15 mouse cellular contexts compared by ENCODE assay signal in genomic region chr4:8928551-8929305, GRCm38 (mm10).
A peak's percentile ranks its signal among the peaks of the same experiment; 100 is the strongest.
DNase-seq lines count a peak whose midpoint lies in the region; ATAC-seq and TF ChIP-seq lines count a peak whose summit lies in the region.
"Had no signal": no experiment of that assay in that cellular context is flagged by ENCODE, and none has a peak within 500 bp of the region (broad histone marks: within the 10 kb centered on the region; RNA-seq: fewer than 3 reads in every experiment).

No protein-coding gene starts in this region.

- H3K36me3 ChIP-seq in hindbrain, embryonic 15.5 days, result no peaks in the 10 kb centered on the region
- H3K36me3 ChIP-seq in hindbrain, embryonic 11.5 days (ENCODE audit: control insufficient read depth, insufficient read depth, low read length), result no peaks in the 10 kb centered on the region
- peaks cover 0 to 14% of the 10 kb centered on the region in 2 experiments for H3K36me3 ChIP-seq in CH12.LX (replicated peaks in 1 of 2; ENCODE audit: control insufficient read depth in 1 of 2, insufficient read depth in 1 of 2, low read length in 1 of 2)
- H3K36me3 ChIP-seq in hindbrain, embryonic 16.5 days (ENCODE audit: control insufficient read depth, insufficient read depth, low read length), result no peaks in the 10 kb centered on the region
- no peaks in the 10 kb centered on the region for H3K36me3 ChIP-seq in liver, postnatal 0 days (replicated peaks; ENCODE audit: insufficient read depth, low read length)
- H3K36me3 ChIP-seq: limb, embryonic 15.5 days; midbrain, embryonic 12.5 days; neural tube, embryonic 15.5 days had no signal

- H3K4me3 ChIP-seq in hindbrain, embryonic 15.5 days, result no peak overlapping the region
- no peak overlapping the region for H3K4me3 ChIP-seq in hindbrain, embryonic 11.5 days (ENCODE audit: low read depth, low read length)
- H3K4me3 ChIP-seq in CH12.LX (replicated peaks in 1 of 3; ENCODE audit: low read depth in 2 of 3, low read length in 2 of 3, poor library complexity in 1 of 3), result no peak overlapping the region
- H3K4me3 ChIP-seq in hindbrain, embryonic 16.5 days (ENCODE audit: low read length), result no peak overlapping the region
- H3K4me3 ChIP-seq in liver, postnatal 0 days (ENCODE audit: low read depth, low read length), result peak overlapping the region; percentile 24; the same call in 1 of the 2 replicates
- H3K4me3 ChIP-seq: left cerebral cortex, adult 2 months; limb, embryonic 15.5 days; midbrain, embryonic 12.5 days; neural tube, embryonic 15.5 days had no signal

- H3K9me3 ChIP-seq in hindbrain, embryonic 15.5 days, result no peaks in the 10 kb centered on the region
- no peaks in the 10 kb centered on the region for H3K9me3 ChIP-seq in hindbrain, embryonic 11.5 days (ENCODE audit: control insufficient read depth, low read length)
- H3K9me3 ChIP-seq in CH12.LX (replicated peaks; ENCODE audit: low read length), result peaks cover 4% of the 10 kb centered on the region
- no peaks in the 10 kb centered on the region; the same call in 1 of the 2 replicates for H3K9me3 ChIP-seq in hindbrain, embryonic 16.5 days (ENCODE audit: control insufficient read depth, low read length)
- H3K9me3 ChIP-seq in liver, postnatal 0 days (ENCODE audit: low read length), result no peaks in the 10 kb centered on the region
- H3K9me3 ChIP-seq: limb, embryonic 15.5 days; midbrain, embryonic 12.5 days; neural tube, embryonic 15.5 days had no signal

- no peaks in the 10 kb centered on the region for H3K27me3 ChIP-seq in hindbrain, embryonic 15.5 days
- H3K27me3 ChIP-seq in hindbrain, embryonic 11.5 days (ENCODE audit: control insufficient read depth, insufficient read depth, low read length), result no peaks in the 10 kb centered on the region
- H3K27me3 ChIP-seq in CH12.LX (replicated peaks), result no peaks in the 10 kb centered on the region
- no peaks in the 10 kb centered on the region for H3K27me3 ChIP-seq in hindbrain, embryonic 16.5 days (replicated peaks; ENCODE audit: control insufficient read depth, insufficient read depth, low read length)
- no peaks in the 10 kb centered on the region for H3K27me3 ChIP-seq in liver, postnatal 0 days (ENCODE audit: insufficient read depth, low read length)
- H3K27me3 ChIP-seq: limb, embryonic 15.5 days; neural tube, embryonic 15.5 days had no signal

- in situ Hi-C loops in CH12.LX (cut with MboI; ENCODE audit: low pct_ligation_motif_present, low pct_unique_long_range_greater_than_20kb, low sequenced_read_pairs), result loop anchor here (10.0 kb wide), 1 partner anchor 224 kb away; no protein-coding TSS in a partner anchor

- peak; percentile 19; the same call in 1 of the 2 replicates for ATAC-seq in hindbrain, embryonic 15.5 days (ENCODE audit: low FRiP score, low read depth)
- no peak for ATAC-seq in hindbrain, embryonic 11.5 days (ENCODE audit: low FRiP score)
- peak; percentile 48; the same call in 1 of the 2 replicates for ATAC-seq in hindbrain, embryonic 16.5 days
- peak; percentile 77 for ATAC-seq in liver, postnatal 0 days
- ATAC-seq: activated CD4-positive, CD25-positive, alpha-beta regulatory T cell, adult 4 months; inflammation-experienced regulatory T-cells, adult 6 months had no signal

- TF ChIP-seq RAD21 in CH12.LX (IDR thresholded peaks at IDR 0.05; ENCODE audit: low read depth, low read length), result no peak

- H3K27ac ChIP-seq in hindbrain, embryonic 15.5 days (replicated peaks), result 0 out of 2 replicates have a peak overlapping the region, but pooled peaks have one; percentile 16
- H3K27ac ChIP-seq in hindbrain, embryonic 11.5 days (ENCODE audit: low read depth, low read length), result no peak overlapping the region
- H3K27ac ChIP-seq in CH12.LX (ENCODE audit: insufficient read depth, low read depth), result no peak overlapping the region
- H3K27ac ChIP-seq in hindbrain, embryonic 16.5 days (ENCODE audit: low read depth, low read length), result 0 out of 2 replicates have a peak overlapping the region, but pooled peaks have one; percentile 35
- H3K27ac ChIP-seq in liver, postnatal 0 days (ENCODE audit: low read depth), result peak overlapping the region; percentile 55
- H3K27ac ChIP-seq: left cerebral cortex, adult 2 months; limb, embryonic 15.5 days; midbrain, embryonic 12.5 days; neural tube, embryonic 15.5 days had no signal

- H3K4me1 ChIP-seq in hindbrain, embryonic 15.5 days (replicated peaks), result peaks cover 4% of the 10 kb centered on the region; the same call in 1 of the 2 replicates
- H3K4me1 ChIP-seq in hindbrain, embryonic 11.5 days (replicated peaks; ENCODE audit: control insufficient read depth, insufficient read depth, low read length), result no peaks in the 10 kb centered on the region; the same call in 1 of the 2 replicates
- H3K4me1 ChIP-seq in CH12.LX (ENCODE audit: control insufficient read depth in 1 of 2, insufficient read depth in 2 of 2), result peaks cover 34 to 54% of the 10 kb centered on the region in 2 experiments
- peaks cover 4% of the 10 kb centered on the region for H3K4me1 ChIP-seq in hindbrain, embryonic 16.5 days (ENCODE audit: control insufficient read depth, insufficient read depth, low read depth, low read length)
- H3K4me1 ChIP-seq in liver, postnatal 0 days (ENCODE audit: insufficient read depth), result peaks cover 22% of the 10 kb centered on the region
- H3K4me1 ChIP-seq: neural tube, embryonic 15.5 days had no signal

- no peak for TF ChIP-seq POLR2A in CH12.LX (IDR thresholded peaks at IDR 0.05; ENCODE audit: low read depth, low read length)

- dilution Hi-C loops in CH12.LX (cut with MboI; ENCODE audit: extremely low pct_ligation_motif_present, extremely low pct_unique_long_range_greater_than_20kb, low sequenced_read_pairs), result no loop called here

- 58% methylated on average over 17 of the region's 17 CpGs for WGBS in hindbrain, embryonic 15.5 days
- 69% methylated on average over 17 of the region's 17 CpGs for WGBS in hindbrain, embryonic 11.5 days
- 65% methylated on average over 17 of the region's 17 CpGs for WGBS in hindbrain, embryonic 16.5 days
- WGBS in liver, postnatal 0 days (ENCODE audit: insufficient replicate concordance), result 62% methylated on average over 17 of the region's 17 CpGs

- no peak overlapping the region for H3K4me2 ChIP-seq in hindbrain, embryonic 15.5 days
- no peak overlapping the region for H3K4me2 ChIP-seq in hindbrain, embryonic 11.5 days (replicated peaks; ENCODE audit: low read depth, low read length)
- H3K4me2 ChIP-seq in CH12.LX (ENCODE audit: insufficient read depth, low read depth, poor library complexity, severe bottlenecking), result peak overlapping the region; percentile 71
- peak overlapping the region; percentile 12 for H3K4me2 ChIP-seq in hindbrain, embryonic 16.5 days (ENCODE audit: low read length)
- peak overlapping the region; percentile 63 for H3K4me2 ChIP-seq in liver, postnatal 0 days (ENCODE audit: low read depth, low read length)
- H3K4me2 ChIP-seq: limb, embryonic 15.5 days; midbrain, embryonic 12.5 days; neural tube, embryonic 15.5 days had no signal

- no peak overlapping the region for H3K9ac ChIP-seq in hindbrain, embryonic 15.5 days
- H3K9ac ChIP-seq in hindbrain, embryonic 11.5 days (ENCODE audit: low read depth, low read length), result no peak overlapping the region
- H3K9ac ChIP-seq in CH12.LX (ENCODE audit: insufficient read depth, low read depth), result no peak overlapping the region
- no peak overlapping the region for H3K9ac ChIP-seq in hindbrain, embryonic 16.5 days (ENCODE audit: low read depth, low read length)
- H3K9ac ChIP-seq in liver, postnatal 0 days (replicated peaks), result 0 out of 2 replicates have a peak overlapping the region, but pooled peaks have one; percentile 28
- H3K9ac ChIP-seq: limb, embryonic 15.5 days; midbrain, embryonic 12.5 days; neural tube, embryonic 15.5 days had no signal

- TF ChIP-seq CTCF in CH12.LX (conservative IDR thresholded peaks at IDR 0.05 in 1 of 2, IDR thresholded peaks at IDR 0.05 in 1 of 2; ENCODE audit: low read depth in 2 of 2, low read length in 2 of 2), result no peak
- no peak for TF ChIP-seq CTCF in liver, postnatal 0 days (IDR thresholded peaks at IDR 0.05; ENCODE audit: low read depth)

- TF ChIP-seq EP300 in CH12.LX (IDR thresholded peaks at IDR 0.05; ENCODE audit: low read length), result no peak
- TF ChIP-seq EP300 in liver, postnatal 0 days (IDR thresholded peaks at IDR 0.05; ENCODE audit: low read depth), result no peak

- DNase-seq in hindbrain, embryonic 11.5 days (ENCODE audit: low spot score), result no peak
- DNase-seq in CH12.LX (ENCODE audit: extremely low read depth), result no peak
- DNase-seq in liver, postnatal 0 days, result peak; percentile 33
- no peak for DNase-seq in thymus, postnatal 10 days (ENCODE audit: low spot score in 2 of 2)
- no peak for DNase-seq in gastrocnemius, postnatal 25 days
- DNase-seq: kidney, postnatal 36 days; right cerebral cortex, adult 18-20 months had no signal

- no peaks in the 10 kb centered on the region for H3K79me2 ChIP-seq in CH12.LX (replicated peaks; ENCODE audit: control insufficient read depth, extremely low read depth, insufficient read depth, poor library complexity, severe bottlenecking)

TF ChIP-seq in CH12.LX, 34 proteins besides CTCF, POLR2A, EP300 and RAD21:
- no peak for TF ChIP-seq MEF2A (IDR thresholded peaks at IDR 0.05; ENCODE audit: borderline replicate concordance, low read depth, low read length)
- peak; percentile 18; the same call in 1 of the 2 replicates for TF ChIP-seq BHLHE40 (IDR thresholded peaks at IDR 0.05; ENCODE audit: low read depth, low read length)
- no peak for TF ChIP-seq GABPA (IDR thresholded peaks at IDR 0.05; ENCODE audit: insufficient replicate concordance, low read depth, low read length)
- TF ChIP-seq ETS1 (conservative IDR thresholded peaks at IDR 0.05; ENCODE audit: low read depth, low read length), result 0 out of 2 replicates have a peak, but pooled peaks have one; percentile 22

Comparison
In these comparisons a context has a peak if more than half of its experiments do, and no peak if none do; other contexts are left out.
1. H3K27ac ChIP-seq: peak in hindbrain, embryonic 15.5 days (single experiment), hindbrain, embryonic 16.5 days (single experiment) and liver, postnatal 0 days (single experiment); none in hindbrain, embryonic 11.5 days (single experiment) and CH12.LX (single experiment).
2. H3K4me2 ChIP-seq: peak in CH12.LX (single experiment), hindbrain, embryonic 16.5 days (single experiment) and liver, postnatal 0 days (single experiment); none in hindbrain, embryonic 15.5 days (single experiment) and hindbrain, embryonic 11.5 days (single experiment).